Mouse (Mus musculus) megakaryocyte, embryonic 14.5 days (primary cell): ENCODE measurements around the gene Gjb2.

Experiments
- FLI1 ChIP-seq: IDR thresholded peaks from 2 replicates; pipeline ENCODE4 v1.6.1; 2012; ENCODE audit warnings: low read length, inconsistent platforms, mixed read lengths
- GATA1 ChIP-seq: IDR thresholded peaks from 3 replicates; pipeline ENCODE4 v1.6.1; 2012; ENCODE audit warnings: mixed read lengths, low read length, inconsistent platforms, borderline replicate concordance

DNA sequence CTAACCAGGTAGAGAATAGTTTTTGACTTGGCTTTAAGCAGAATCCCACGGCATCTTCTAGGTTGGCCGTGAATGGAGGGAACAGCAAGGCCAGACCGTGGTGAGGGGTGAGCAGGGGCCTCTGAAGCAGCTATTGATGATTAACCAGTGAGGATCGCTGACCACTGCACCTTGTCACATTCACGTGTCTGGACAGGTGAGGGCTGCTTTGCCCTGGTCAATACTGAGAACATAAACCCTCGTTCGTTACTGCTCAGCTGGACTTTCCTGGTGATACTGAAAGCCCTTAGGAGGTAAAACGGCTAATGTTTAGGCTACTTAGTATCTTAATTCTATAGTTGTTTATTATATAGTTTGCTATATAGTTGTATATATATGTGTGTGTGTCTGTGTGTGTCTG is 2.6 kb upstream of the Gjb2 start:
- TF ChIP-seq FLI1 (no peak), GATA1 (no peak)
